Mouse (Mus musculus) R1 (cell line): ENCODE results near the gene Ranbp10.

Experiments used
- DNase-seq: peaks from one replicate; pipeline ENCODE4 v3.0.0-alpha.2; 2018; ENCODE audit warnings: low read depth, low spot score

Gene Ranbp10

DNA sequence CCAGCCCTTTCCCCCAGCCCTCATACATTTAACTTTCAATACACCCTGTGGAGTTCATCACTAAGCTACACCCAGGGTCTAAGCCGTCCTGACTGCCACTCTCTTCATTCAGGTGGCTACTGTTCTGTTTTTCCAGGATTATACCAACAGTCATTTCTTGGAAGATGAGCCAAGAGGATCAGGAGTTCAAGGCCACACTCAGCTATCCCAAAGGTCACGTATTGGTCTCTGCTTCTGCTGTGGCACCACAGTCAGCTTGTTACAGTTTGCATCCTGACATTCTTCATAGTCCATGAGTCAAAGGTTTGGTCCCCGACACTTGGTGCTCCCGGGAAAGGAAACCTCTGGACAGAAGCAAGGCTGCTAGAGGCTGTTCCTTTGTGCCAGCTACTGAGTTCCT lies 107.5 kb downstream of the Ranbp10 start:
- no peak for DNase-seq
